Mouse (Mus musculus) layer of hippocampus, postnatal 25 days (tissue): ENCODE measurements at regions not wholly inside any gene's neighbourhood (a gene's known extent, or its start where the extent isn't known, plus 50 kb on each side); places are given as distances from the start of the nearest gene placed in this dataset.

ENCODE experiments used
- DNase-seq, 2 experiments: peaks; one replicate each; pipeline ENCODE4 v3.0.0; 2022; ENCODE audit warnings: mixed read lengths in 2 of 2, low spot score in 1 of 2; ENCODE audit errors: extremely low spot score in 1 of 2

DNA sequence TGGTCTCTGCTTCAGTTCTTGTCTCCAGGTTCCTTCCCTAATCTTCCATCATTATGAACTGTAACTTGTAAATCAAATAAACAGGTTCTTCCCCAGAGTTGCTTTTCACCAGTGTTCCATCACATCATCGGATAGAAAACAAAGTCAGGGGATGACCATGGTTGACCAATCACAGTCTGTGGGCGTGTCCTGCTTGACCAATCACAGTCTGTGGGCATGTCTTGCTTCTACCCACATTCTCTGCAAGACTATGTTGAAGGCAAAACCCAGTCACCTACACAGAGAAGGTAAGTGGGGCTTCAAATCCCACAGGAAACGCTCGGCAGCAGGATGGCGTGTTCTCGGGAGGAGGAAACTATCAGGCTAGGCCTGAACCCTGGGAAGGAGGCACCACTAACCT, 82.9 kb upstream of the Hs6st1 start:
- DNase-seq: no peak

GRCm38 (mm10) chr1:35986666-35987065, 81.5 kb upstream of the Hs6st1 start:
- no peak for DNase-seq

GRCm38 (mm10) chr1:35992227-35992909, 75.8 kb upstream of the Hs6st1 start:
- no peak for DNase-seq

DNA sequence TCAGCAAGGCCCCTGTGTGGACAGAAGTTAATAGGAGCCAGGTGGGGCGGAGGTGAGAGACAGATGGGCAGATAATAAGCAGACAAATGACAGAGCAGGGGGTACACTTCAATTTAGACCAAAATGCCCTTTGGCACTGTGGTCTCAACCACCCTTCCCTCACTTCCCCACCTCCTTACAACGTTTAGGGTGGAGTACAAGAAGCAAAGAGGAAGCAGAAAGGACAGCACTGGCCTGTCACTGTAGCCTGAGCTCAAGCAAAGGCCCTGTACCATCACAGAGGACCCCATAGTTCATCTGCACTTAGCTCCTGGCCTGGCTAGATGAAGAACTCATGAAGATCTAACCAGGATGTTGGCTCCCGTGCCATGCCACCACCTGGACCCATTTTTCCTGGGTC, 75.3 kb upstream of the Hs6st1 start:
- DNase-seq: no peak

DNA sequence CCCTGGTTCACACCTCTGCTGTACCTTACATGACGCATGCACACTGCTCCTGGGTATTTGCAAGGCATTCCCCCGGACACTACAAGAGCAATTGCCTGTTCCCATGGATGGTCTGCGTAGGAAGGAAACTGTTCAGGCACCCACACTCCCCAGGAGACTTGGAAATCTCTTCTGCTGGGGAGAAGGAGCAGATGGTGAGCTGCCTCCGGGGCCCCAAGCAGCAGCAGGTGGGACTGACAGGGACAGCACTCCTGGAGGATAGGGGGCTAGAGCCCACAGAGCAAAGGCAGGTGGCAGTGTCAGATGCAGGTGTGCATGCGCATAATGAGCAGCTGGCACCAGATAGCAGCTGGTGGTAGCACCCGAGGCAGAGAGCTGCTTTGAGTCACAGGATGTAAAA, 72.5 kb upstream of the Hs6st1 start:
- DNase-seq: no peak

- DNase-seq: no peak
These were observed 66.9 kb upstream of the Hs6st1 start for GRCm38 (mm10) chr1:36001319-36001718.

GRCm38 (mm10) chr1:36001821-36002220, 66.4 kb upstream of the Hs6st1 start:
- DNase-seq: no peak

GRCm38 (mm10) chr1:36003592-36003991, 64.6 kb upstream of the Hs6st1 start:
- DNase-seq: no peak

DNA sequence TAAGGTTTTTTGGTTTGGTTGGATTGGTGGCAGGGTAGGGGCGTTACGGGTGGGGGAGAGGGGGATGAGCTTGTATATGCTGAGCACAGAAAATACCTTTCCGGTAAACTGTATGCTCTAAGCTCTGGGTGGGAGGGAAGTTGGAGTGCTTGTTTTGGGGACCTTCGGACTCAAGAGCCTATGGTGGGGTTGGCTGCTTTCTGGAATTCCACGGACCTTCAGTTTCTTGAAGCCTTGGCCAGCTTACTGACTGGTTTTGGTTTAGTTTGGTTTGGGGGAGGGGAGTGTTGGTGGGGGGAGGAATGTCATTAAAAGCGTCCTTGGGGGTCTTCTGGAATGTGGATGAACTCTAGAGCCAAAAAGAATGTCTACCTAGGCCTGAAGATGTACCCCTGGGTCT, 59.6 kb upstream of the Hs6st1 start:
- no peak for DNase-seq

GRCm38 (mm10) chr1:36009010-36009619, 59.1 kb upstream of the Hs6st1 start:
- peak; percentile 20 to 53 for DNase-seq

GRCm38 (mm10) chr1:36010151-36010550, 58.0 kb upstream of the Hs6st1 start:
- DNase-seq: no peak

DNA sequence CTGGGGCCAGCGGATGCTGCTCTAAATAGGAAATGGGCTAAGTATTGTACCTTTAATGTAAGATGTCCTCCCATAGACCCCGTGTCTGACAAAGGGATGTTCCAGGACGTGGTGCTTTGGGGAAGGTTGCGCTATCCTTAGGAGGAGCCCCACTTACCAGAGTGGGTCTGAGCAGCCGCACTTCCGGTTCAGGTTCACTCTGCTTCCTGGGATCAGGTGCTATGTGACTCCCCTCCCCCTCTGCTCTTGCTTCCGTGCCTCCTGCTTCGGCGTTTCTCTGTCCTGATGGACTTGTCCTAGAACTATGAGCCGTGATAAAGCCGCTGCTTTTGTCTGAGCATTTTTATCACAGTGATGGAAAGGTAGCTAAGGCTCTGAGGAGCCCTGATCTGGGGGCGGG, 57.4 kb upstream of the Hs6st1 start:
- DNase-seq: no peak

- no peak for DNase-seq
These were observed 56.0 kb upstream of the Hs6st1 start for GRCm38 (mm10) chr1:36012081-36012765.

DNA sequence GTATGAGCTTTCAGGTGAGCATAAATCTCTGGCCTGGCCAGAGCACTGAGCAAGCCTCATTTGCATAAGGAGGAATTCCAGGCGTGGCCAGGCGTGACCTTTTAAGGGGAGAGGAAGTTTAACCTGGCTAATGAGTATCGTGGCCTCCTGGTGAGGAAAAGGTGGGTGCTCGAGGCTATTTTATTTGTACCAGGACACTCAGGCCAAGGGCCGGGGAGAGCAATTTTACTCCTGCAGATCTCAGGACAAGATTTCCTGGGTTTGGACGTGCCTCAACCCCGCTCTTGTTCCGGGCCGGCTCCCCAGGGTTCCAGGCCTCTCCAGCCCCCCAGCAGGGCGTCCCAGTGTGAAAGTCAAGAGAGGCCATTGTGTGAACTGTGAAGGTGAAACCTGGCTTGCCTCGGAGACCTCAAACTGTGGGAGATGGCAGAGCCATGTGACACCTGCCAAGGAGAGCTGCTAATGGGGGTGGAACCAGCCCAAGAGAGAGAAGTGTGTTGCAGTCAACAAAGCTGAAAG, 54.3 kb upstream of the Hs6st1 start:
- no peak for DNase-seq

- no peak for DNase-seq
These were observed 53.8 kb upstream of the Hs6st1 start for GRCm38 (mm10) chr1:36014372-36014771.

GRCm38 (mm10) chr1:36015210-36015609, 53.0 kb upstream of the Hs6st1 start:
- no peak for DNase-seq

DNA sequence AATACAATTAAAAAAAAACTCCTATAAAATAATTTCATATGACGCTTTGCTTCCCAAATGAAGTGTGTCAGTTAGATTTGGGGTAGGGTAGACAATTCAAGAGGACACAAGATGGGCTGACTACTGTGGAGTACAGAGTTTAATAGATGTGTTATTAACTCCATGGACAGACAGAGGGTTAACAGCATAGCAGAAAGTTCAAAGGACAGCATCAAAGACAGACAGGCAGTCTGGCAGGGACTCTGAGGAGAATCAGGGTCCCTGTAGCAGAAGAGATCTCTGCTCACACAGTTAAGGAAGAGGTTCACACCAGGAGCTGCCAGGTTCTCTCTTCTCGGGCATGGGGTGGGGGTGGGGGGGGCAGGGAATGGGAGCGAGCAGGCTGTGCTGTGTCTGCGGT, 51.6 kb upstream of the Hs6st1 start:
- no peak for DNase-seq

GRCm38 (mm10) chr1:36017061-36017461, 51.1 kb upstream of the Hs6st1 start:
- DNase-seq: no peak

GRCm38 (mm10) chr1:36017656-36018055, 50.5 kb upstream of the Hs6st1 start:
- DNase-seq: no peak
